Mouse (Mus musculus) heart, postnatal 0 days (tissue): ENCODE data around the gene Pld3.

Experiments
- CTCF ChIP-seq: IDR thresholded peaks from 2 replicates; pipeline ENCODE4 v1.5.1; 2016; ENCODE audit warnings: antibody characterized with exemption, control low read depth, low read depth
- EP300 ChIP-seq: IDR thresholded peaks from 2 replicates; pipeline ENCODE4 v1.6.1; 2016; ENCODE audit warnings: antibody characterized with exemption, low read depth

DNA sequence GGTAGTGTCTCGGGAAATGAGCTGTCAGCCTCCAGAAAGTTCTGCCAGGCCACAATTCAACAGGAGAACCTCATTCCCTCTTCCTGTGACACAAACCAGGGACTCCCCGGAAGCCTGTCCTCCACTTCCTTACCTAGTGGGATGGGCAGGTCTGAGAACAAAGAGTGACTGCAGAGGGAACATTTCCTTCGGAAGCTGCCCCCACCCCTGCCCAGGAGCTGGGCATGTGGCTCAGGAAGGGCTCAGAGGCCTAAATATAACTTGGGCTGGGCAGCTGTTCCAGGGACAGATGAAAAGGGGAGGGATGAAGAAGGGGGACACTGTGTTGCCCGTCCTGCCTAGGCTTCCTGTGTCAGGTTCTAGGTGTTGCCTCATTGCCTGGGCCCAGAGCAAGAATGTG, 51.4 kb downstream of the Pld3 start:
- no peak for TF ChIP-seq CTCF
- peak; percentile 44; the same call in 1 of the 2 replicates for TF ChIP-seq EP300
